Mouse (Mus musculus): ENCODE data around the gene Satb2.

Satb2 gene

DNA sequence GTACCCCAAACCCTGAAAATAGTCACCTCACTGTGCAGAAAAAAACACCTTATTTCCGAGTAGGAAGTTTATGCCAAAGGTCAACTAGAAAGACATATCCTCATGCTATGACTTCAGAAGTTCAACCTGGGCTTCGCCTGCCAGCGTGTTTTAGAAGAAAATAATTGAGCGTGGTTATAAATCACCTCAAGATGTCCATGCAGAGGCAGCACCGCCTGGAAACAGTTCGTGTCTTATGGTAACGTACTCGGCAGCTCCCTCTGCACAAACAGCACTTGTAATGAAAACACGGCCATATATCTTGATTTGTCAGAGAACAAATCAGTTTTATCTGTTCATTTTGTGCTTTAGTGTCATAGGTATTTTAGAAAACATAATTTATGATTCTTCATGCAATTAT is 44.6 kb downstream of the Satb2 start:
- DNase-seq (ENCODE audit: inconsistent ontology term): no peak

DNA sequence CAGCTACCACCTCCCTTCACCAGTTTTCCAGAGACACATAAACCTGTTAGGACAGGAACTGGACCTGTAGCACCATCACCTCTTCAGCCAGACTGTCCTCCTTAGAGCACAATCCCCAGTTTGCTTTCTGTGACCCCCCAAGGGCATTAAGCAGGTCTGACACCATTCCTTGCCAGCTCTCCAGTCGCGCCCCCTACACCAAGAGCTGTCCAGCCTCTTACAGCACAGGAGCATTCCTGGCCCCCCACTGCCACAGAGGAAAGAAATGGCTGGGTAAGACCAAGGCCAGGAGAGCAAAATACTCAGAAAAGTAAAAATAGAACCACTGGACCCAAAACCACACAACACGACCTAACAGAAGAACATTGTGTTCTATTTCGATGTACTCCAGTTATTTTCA is 48.4 kb downstream of the Satb2 start:
- DNase-seq (ENCODE audit: inconsistent ontology term): no peak

DNA sequence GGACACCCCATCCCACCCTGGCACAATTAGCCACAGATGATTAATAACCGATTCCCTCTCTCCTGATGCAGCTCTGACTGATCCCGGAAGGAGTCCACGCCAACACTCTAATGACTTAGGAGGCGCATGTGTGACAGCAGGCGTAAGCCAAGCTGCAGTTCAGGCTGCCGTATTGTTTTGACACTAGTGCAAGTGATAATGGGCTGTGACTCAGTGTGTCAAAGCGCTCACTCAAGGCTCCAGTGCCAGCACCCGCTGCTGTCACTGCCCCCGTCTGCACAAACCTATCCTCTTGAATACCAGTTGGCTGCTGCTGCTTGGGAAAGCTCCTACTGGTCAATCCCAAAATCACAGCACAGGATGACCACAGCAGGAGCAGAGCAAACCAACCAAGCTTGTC is 49.7 kb downstream of the Satb2 start:
- peak; percentile 1 for DNase-seq (ENCODE audit: inconsistent ontology term)

DNA sequence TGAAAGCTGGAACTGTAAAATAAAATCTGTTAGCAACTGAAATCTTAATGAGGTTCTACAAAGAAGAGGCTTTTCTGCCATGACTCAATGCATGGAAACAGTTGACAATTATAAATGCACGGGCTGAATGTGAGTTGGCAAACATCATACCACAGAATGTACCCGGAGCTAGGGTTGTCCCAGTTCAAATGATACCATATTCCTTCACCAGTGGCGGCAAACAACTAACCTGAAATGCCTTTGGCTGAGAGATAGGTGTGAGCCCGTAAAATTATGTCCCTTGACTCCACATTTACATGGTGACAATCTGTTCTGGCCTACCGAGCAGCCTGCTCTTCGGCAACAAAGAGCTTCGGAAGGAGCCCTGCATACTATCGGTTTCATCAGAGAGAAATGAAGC is 58.0 kb downstream of the Satb2 start:
- no peak for DNase-seq (ENCODE audit: inconsistent ontology term)

DNA sequence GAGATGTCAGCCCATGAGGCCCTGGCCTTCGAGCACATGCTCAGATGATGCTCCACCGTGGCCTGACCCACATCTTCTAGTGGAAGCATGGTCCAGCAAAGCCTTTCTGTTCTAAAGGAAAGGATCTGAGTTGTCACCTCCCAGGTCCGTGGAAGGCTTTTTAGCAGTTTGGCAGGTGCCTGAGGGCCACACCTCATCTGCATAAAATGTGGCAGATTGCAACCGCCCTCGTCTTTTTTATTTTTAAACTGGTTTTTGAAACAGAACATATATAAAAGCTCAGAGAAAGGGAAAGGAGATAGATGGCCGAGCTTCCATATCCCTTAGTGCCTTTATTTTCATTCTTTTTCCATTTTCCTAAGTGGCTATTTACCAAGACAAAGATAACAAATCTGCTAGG is 64.2 kb downstream of the Satb2 start:
- no peak for DNase-seq (ENCODE audit: inconsistent ontology term)

DNA sequence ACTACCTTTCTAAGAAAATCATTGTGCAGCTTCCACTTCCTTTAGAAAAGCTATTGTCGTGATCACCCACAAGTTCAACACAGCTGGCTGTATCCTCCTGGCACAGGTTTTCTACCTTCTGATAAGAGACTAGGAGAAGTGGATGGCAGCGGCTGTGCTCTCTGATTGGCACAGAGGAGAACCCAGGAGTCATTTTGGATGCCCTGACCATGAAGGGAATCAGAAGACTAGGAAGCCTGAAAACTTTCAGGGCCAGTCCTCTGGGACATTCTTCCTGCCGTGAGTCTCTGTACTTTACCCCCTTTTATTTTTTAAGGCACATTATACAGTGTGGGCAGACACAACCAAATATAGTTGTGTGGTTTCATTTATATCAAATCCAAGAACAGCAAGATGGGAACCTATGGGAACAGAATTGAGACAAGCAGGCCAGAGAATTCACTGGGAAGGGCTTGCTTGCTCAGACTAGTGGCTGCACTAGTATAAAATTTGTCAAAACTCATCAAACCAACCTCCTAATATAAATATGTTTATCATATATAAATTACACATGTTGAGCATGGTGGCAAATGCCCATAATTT is 77.7 kb downstream of the Satb2 start:
- DNase-seq (ENCODE audit: inconsistent ontology term): no peak

DNA sequence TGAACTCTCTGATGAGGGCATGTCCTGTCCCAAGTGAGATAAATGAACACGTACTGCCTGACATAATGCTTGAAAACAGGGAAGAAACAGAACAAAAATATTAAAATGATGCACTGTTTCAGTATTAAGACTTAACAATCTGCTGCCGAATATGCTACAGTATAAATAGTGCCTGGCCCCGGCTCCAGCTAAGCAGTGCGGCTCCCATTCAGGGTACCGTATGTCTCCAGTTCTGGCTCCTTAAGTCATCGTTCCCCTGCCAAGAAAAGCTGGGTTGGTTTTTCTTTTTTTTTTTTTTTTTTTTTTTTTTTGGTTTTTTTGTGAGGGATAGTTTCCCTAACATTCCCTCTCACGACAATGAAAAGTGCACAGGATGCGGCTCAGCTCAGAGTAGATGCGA is 78.3 kb downstream of the Satb2 start:
- DNase-seq (ENCODE audit: inconsistent ontology term): no peak

DNA sequence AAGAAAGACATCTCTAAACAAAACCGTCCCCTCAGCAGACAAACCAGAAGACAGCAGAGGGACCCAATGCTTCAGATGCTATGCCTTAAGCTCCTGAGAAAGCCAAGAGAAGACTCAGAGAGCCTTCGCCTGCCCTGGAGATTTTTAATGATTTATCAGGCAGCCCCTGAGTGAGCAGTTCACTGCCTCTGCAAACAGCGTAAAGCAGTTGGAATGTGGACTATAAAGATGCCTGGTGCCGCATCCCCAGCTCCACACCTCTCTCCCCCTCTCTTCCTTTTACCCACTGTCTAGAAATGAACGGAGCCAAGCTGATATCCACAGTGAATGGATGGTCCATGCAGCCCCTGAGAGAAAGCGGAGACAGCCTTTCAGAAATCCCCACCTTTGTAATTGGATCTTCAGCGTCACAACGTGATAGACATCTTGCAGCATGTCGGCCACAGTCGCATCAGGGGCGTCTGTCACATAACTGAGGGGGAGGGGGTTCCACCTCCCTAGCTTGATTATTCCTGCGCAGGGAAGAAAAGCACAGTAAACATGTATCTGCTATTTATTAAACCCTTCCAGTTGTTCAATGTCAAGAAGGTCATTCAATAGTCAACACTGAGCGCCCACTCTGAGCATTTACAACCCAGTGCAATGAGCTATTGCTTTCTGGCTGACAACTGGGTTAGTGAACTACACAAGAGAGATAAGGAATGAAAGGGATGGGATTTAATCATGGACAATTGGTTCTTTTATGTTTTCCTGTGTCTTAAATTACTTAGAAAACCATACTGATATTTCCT is 79.6 kb downstream of the Satb2 start:
- no peak for DNase-seq (ENCODE audit: inconsistent ontology term)

DNA sequence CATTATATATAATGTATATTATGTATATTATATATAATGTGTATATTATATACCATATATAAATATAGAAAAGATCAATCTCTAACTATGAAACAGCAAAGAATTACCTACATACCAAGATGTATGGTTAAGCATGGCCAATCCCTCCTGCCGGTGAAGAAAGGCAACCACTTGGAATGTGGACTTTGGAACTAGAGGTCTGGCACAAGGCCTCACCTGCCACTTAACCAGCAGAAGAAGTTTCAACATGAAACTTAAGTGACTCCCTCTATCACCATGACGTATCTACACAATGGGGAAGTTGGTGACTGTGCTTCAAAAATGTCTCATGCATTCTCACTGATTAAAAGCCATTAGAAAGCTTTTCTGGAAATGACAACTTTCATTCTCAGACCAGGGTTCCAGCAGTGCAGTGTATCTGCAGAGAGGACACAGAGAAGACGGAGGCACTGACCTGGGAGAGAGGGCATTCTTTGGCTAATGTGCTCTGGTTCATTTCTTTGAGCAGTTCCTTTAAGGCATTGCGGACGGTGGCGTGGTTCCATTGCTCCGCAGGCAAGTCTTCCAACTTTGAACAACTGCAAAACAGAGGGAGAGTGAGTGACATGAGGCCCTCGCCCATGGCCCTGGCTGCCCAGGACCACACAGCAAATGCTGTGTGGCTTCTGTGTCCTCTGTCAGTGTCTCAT is 80.8 kb downstream of the Satb2 start:
- no peak for DNase-seq (ENCODE audit: inconsistent ontology term)

DNA sequence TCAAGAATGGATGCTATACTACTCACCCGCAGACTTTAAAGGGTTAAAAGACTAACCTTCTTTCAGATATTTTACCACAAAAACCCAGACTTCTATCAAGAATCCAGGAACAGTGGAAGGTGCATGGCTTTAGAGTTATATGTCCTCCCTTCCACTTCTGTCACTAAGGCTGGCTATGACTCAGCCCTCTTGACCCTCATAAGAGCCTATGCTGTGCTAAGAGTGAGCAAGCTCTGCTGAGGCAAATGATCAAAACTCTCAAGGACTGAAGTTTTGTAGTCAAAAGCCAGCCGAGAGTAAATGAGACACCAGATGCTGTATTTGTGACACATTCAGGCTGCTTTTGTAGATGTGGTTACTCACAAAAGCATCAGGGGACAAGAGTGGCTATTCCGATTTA is 81.8 kb downstream of the Satb2 start:
- no peak for DNase-seq (ENCODE audit: inconsistent ontology term)

DNA sequence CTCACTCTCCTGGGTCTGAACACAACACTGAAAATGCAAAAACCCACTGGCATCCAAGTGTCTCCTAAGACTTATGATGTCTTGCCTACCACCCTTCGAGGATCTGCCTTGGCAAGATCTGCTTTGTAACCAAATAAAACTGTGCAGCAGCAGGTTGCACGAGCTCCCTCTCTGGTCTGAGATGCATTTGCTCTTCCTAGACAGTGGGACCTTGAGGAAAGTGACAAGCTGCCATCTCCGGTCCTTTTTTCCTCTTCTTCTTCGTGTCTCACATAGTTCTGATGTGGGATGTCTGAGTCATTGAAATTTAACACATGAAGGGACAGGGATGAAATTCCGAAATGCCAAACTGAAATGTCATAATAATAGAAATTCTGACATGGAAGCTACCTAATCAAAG is 85.7 kb downstream of the Satb2 start:
- peak; percentile 0 for DNase-seq (ENCODE audit: inconsistent ontology term)

DNA sequence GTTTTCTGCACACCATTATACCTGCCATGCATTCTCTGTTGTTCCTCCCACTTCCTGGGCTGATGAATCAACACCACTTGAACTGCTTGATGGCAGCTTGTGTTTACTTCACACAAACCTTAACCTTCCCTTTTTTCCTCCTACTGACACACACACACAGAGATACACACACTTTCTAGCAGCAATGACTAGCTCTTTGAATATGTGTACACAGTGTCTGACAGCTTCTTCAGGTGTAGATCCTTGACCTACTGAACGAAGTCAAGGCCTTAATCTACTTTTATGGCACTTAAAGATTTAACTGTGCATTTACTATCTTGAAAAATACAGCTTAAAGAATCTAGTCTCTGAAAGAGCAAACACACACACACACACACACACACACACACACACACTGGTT is 89.5 kb downstream of the Satb2 start:
- no peak for DNase-seq (ENCODE audit: inconsistent ontology term)

DNA sequence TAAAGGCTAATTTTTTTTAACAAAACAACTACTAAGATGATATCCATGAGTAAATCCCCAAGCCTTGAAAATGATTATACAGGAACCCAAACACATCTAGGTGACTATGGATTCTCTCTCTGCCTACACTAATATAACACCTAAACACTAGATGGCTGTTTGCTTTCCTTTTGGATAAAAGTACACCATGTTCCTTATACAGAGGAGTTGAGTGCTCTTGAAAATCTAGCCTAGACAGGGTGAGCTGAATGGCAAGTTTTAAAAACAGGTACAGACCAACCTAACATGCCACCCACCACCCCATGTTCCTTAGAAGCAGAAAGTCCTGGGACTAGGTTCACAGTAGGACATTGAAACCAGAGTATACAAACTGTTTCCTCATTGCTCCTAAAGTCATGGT is 90.9 kb downstream of the Satb2 start:
- no peak for DNase-seq (ENCODE audit: inconsistent ontology term)

DNA sequence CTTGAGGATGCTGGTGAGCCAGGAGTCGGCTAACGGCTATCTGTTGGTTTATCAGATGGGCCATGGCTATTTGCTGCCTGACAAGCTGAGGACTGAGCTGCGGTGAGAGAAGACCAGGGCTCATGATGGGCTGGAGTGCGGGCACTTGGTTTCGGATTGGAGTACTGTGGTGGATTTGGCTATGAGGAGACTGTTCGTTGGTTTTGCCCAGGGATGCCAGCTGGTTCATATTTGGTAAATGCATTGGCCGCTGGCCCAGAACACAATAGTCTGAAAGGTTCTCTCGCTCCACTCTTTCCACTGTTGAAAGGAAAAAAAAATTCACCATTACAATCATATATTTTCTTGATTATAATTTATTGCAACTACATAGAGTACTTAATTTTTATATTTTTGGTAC is 107.0 kb downstream of the Satb2 start:
- DNase-seq (ENCODE audit: inconsistent ontology term): no peak

DNA sequence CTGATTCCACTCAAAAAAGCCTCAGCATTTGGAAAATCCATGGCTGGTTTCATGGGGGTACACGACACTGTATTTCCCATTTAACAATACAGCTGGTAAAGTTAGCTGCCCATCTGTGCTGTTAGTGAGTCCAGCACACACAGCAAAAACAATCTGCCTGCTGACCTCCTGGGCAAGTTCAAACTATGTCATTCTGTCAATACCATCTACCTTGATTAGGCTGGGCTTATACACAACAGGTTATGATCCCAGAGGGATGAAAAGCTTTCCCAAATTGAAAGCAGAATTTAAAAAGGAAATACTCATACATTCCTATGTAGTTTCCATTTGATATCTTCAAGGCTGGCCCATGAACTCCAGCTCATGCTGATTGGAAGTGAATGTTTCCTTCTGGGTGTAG is 113.2 kb downstream of the Satb2 start:
- DNase-seq (ENCODE audit: inconsistent ontology term): no peak

DNA sequence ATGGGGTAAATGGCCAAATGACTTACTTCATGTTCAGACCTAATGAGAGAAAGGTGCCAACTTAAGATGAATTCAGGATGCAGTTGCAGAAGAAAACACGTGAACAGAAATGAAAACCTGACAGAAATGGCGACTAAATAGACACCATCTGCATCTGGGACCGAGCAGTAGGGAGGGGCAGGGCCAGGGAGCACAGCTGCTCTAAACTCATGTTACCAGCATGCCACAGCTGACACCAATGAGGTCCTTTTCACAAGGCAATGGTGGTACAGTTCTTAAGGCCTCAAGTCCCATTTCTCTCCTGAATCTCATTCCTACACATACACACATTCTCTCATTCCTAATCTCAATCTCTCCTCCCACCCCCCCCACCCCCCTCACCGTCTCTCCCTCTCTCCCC is 115.7 kb downstream of the Satb2 start:
- no peak for DNase-seq (ENCODE audit: inconsistent ontology term)

DNA sequence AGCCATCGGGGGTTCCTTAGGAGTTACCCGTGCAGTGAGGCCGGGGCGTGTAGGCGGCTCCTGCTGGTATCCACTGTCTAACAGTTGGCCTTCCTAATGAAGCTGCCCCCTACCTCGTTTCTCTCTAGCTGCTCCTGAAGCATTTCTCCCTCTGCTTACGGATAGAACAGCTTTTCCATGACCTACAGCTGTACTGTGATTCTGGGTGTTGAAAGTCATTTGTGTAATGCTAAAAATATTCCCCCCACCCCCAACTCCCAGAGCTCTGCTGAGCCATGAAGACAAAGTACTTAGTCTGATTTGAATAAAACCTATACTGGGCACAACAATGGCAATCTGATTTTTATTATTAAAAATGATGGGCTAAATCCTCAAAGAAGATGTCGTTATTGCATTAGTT is 121.2 kb downstream of the Satb2 start:
- no peak for DNase-seq (ENCODE audit: inconsistent ontology term)

DNA sequence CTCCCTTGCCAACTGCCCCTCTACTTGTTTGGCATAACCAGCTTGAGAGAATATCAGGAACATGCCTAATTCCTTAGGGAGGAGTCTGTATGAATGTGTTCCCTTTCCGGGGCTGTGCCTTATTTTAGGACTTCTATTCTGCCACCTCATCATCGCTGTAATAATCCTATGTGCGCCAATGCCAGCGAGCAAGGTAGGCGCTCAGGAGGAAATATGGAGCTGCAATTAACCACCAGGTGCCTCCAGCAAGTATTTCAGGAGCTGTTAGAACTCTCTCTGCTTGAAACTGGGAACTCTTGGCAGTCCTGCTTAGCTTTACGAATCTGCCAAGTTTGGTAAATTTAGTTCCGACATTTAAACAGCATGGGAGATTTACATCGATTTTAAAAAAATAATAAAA is 128.0 kb downstream of the Satb2 start:
- DNase-seq (ENCODE audit: inconsistent ontology term): no peak

DNA sequence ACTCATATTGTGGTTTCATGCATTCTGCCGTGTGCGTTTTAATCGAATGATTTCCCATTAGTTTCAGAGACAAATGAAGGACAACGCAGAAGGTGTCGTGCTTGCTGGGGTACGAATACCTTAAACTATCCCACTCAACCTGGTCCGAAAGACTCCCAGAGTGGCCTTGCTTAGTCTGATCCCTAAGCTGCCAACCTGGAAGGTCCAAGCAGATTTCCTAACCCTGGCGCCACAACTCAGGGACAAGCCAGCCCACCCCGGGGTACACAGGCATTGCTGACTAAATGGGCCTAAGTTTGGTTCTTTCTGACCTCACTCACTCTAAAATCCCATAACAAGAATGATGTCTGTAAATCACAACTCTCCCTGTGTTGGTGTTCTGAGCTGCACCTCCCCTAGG is 132.1 kb downstream of the Satb2 start:
- DNase-seq (ENCODE audit: inconsistent ontology term): no peak

DNA sequence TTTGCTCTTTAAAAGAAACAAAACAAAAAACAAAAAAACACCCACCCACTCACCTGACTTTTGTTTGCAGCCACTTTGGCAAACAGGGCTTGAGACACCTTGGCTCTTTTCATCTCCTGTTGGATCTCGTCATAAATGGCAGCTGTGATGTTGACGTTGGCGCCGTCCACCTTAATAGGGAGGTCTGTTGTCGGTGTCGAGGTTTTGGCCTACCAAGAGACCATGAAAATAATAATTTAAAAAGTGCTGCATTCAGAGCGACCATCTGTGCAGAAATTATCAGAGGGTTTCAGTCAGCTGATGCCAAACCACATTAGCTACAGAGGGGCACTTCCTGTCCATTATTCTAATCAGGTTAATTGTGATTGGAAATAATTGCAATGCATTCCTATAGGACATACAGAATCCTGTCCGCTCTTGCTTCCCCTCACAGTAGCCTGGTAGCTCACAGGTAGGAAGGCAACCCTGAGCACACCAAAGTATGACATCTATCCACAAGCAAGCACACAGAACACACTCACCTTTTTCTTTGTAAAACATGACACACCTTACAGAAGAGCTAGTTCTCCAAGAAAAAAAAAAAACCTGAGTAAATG is 132.8 kb downstream of the Satb2 start:
- no peak for DNase-seq (ENCODE audit: inconsistent ontology term)

DNA sequence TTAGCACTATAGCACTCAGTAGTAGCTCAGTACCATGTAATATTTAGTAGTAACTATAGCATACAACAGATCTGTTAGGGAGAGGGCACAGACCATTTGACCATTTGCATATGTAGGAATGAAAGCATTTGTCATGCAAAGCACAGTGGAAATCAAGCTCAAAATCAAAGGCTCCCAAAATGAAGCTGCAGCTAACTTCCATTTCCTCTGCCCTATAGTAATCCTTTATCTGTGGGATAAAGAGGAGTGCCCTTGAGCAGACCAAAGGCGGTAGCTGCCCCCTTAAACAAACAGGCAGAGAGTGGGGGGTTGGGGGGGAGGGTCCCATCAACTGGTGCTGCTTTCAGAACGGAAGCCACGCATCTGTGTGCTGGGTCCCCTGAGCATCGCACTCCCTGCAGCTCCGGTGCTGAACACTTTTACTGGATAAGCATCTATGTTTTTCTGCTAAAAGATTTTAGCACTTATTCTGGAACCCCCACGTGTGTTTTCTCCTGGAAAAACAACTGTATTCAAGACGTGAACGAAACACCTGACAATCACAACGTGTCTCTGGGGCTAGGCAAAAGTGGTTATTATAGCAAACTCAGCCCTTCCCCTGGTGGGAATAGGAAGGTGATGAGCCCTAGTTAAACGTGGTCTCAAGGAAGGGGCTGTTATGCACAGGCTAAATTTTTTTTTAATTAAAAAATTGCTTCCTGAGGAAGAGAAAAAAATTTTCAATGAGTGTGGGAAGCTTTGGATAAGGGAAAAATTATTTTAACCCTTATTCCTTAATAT is 133.7 kb downstream of the Satb2 start:
- no peak for DNase-seq (ENCODE audit: inconsistent ontology term)

DNA sequence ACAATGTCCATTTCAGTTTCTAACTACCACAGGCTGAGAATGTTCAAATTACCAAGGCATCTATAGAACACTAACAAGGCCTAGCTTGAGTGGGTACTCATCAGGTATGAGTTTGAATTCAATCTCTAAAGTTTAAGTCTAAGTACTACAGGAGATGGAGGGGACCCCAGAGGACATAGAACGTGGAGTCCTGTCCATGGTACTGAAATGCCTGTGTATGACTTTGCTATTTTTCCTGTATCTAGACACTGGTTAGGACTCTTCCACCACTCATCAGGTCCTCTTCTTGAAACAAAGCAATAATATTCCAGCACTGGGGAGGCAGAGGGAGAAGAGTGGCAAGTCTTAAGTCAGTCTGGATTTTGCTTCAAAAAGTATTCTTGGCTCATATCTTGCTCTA is 139.5 kb downstream of the Satb2 start:
- DNase-seq (ENCODE audit: inconsistent ontology term): no peak

Data from Muller cell, postnatal 12 days (primary cell).